Mouse (Mus musculus): ENCODE measurements around the gene Pak2. TPM values are rescaled to one million over a fixed set of nuclear protein-coding genes. Genes with fewer than 3 reads are reported as not detected.
"Not testable (repeated sequence)": the region's sequence is repeated elsewhere in the genome, so short reads cannot be mapped to it uniquely, and the experiment has no call there.

The Pak2 gene
- total RNA-seq, 2 experiments from 2014 or later, result 24.1 to 25.3 TPM

GRCm38 (mm10) chr16:32098897-32099637, 19.9 kb upstream of the Pak2 start:
- peak in 1 of 2 experiments; percentile 14 for DNase-seq (ENCODE audit: low spot score in 2 of 2)
- intact Hi-C loops (cut with DNase I), result loop anchor here (5.0 kb wide), 1 partner anchor 52 kb away; no protein-coding TSS in a partner anchor

DNA sequence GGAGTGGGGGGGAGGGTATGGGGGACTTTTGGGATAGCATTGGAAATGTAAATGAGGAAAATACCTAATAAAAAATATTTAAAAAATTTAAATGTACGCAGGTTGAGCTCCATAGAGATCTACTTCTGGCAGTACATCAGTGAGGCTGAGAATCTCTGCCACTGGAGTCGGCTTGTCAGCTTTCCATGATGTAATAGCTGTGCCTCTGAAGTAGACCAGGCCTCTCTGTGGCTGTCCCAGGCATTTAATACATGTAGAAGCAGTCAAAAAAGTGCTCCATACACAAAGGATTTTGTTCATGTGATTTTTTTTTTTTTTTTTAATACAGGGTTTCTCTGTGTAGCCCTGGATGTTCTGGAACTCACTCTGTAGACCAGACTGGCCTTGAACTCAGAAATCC, 18.6 kb upstream of the Pak2 start:
- not testable (repeated sequence) for DNase-seq (ENCODE audit: low spot score in 2 of 2)
- intact Hi-C loops (cut with DNase I), result loop anchor here (5.0 kb wide), 1 partner anchor 50 kb away; no protein-coding TSS in a partner anchor

- intact Hi-C loops (cut with DNase I), result no loop called here
- DNase-seq (ENCODE audit: low spot score in 2 of 2), result no peak
Measured at GRCm38 (mm10) chr16:32091466-32091865, 12.3 kb upstream of the Pak2 start.

GRCm38 (mm10) chr16:32087629-32088443, 8.7 kb upstream of the Pak2 start:
- intact Hi-C loops (cut with DNase I), result no loop called here
- no peak for DNase-seq (ENCODE audit: low spot score in 2 of 2)

GRCm38 (mm10) chr16:32078408-32078990, 643 bp downstream of the Pak2 start:
- intact Hi-C loops (cut with DNase I), result no loop called here
- peak; percentile 27 to 41 for DNase-seq (ENCODE audit: low spot score in 2 of 2)

- intact Hi-C loops (cut with DNase I), result no loop called here
- no peak for DNase-seq (ENCODE audit: low spot score in 2 of 2)
Measured at GRCm38 (mm10) chr16:32077648-32078407, 1.3 kb downstream of the Pak2 start.

GRCm38 (mm10) chr16:32076406-32076805, 2.7 kb downstream of the Pak2 start:
- intact Hi-C loops (cut with DNase I), result no loop called here

GRCm38 (mm10) chr16:32075762-32076161, 3.4 kb downstream of the Pak2 start:
- DNase-seq (ENCODE audit: low spot score in 2 of 2), result no peak
- intact Hi-C loops (cut with DNase I), result no loop called here

More at GRCm38 (mm10) chr16:32076406-32076805, 2.7 kb downstream of the Pak2 start:
- DNase-seq (ENCODE audit: low spot score in 2 of 2), result no peak

GRCm38 (mm10) chr16:32070070-32070469, 9.1 kb downstream of the Pak2 start:
- DNase-seq (ENCODE audit: low spot score in 2 of 2); intact Hi-C loops (cut with DNase I): not testable (repeated sequence)

- DNase-seq (ENCODE audit: low spot score in 2 of 2), result no peak
- intact Hi-C loops (cut with DNase I), result no loop called here
Measured at GRCm38 (mm10) chr16:32068389-32069300, 10.5 kb downstream of the Pak2 start.

DNA sequence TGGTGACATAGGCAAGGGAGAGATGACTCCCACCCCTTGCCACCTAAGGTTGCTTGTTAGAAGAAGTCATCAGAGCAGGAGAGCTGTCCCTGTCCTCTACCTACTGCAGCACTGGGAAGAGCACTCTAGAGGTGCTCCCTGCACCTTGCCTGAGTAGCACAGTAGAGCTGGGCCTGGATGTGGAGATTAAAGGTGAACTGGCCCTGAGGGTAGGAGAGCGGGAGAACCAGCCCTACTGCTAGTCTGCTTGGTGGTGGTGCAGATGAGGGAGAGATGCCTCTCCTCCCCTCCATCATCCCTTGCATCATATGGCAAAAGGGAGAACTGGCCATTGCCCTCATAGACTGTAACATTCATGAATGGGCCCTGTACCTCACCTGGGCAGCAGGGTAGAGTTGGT, 12.2 kb downstream of the Pak2 start:
- DNase-seq (ENCODE audit: low spot score in 2 of 2), result no peak
- intact Hi-C loops (cut with DNase I), result no loop called here

DNA sequence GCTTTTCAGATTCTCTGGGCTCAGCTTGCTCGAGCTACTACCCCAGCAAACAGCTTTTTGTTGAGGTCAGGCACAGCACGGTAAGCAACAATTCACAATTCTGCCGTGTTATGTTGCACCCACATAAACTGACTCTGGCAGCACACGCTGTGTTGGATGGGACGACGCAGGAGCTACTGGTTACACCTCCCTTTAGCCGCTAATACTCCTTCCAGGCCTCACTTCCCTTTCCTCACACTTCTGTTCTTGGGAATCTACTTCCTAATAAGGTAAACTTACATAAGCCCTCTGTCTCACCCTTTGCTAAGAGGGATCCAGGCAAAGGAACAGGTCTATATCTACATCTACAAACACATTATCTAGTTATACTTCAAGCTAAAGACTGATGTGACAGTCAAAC, 15.2 kb downstream of the Pak2 start:
- no peak for DNase-seq (ENCODE audit: low spot score in 2 of 2)
- intact Hi-C loops (cut with DNase I), result no loop called here

GRCm38 (mm10) chr16:32062226-32062625, 16.9 kb downstream of the Pak2 start:
- intact Hi-C loops (cut with DNase I), result no loop called here
- DNase-seq (ENCODE audit: low spot score in 2 of 2), result no peak

- DNase-seq (ENCODE audit: low spot score in 2 of 2), result no peak
Measured at GRCm38 (mm10) chr16:32059840-32060523, 19.2 kb downstream of the Pak2 start.

DNA sequence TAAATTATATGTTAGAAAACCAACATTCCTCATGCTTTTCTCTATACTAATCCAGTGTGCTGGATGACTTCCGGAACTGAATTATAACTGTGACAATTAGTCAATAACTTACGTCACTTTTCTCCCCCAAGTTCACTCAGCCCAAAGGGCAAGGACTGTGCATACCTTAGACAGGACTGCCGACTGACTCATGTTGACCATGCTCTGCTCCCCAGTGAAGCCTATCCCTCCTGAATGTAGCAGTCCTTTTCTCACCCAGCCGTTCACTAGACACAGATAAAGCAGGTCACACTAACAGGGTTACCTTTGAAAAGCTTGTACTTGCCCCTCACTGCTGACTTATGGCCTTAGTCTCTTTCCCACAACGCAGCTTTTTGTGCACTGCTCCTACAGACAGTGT, 20.3 kb downstream of the Pak2 start:
- intact Hi-C loops (cut with DNase I), result no loop called here
- DNase-seq (ENCODE audit: low spot score in 2 of 2), result no peak

More at GRCm38 (mm10) chr16:32059840-32060523, 19.2 kb downstream of the Pak2 start:
- intact Hi-C loops (cut with DNase I), result no loop called here

GRCm38 (mm10) chr16:32042367-32042766, 36.8 kb downstream of the Pak2 start:
- DNase-seq (ENCODE audit: low spot score in 2 of 2), result no peak
- intact Hi-C loops (cut with DNase I), result no loop called here

DNA sequence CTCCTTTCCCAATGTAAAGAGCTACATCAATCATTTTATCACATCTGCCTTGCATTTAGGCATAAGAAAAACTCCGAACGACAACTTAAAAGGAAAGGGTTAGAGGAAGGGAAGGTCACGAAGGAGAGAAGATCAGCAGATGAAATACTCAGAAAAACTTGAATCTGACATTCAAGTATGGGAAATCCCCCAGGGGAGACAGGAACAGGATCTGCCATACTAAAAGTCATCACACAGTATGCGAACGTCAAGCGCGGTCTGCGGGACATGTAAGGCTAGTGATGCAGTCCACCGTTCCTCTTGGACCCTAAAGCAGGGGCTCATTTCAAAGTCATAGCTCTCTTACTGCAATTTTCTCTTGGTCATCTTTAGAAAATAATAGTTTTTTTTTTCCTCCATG, 59.5 kb downstream of the Pak2 start:
- intact Hi-C loops (cut with DNase I), result no loop called here
- no peak for DNase-seq (ENCODE audit: low spot score in 2 of 2)

- no peak for DNase-seq (ENCODE audit: low spot score in 2 of 2)
- intact Hi-C loops (cut with DNase I), result no loop called here
Measured at GRCm38 (mm10) chr16:32010330-32010729, 68.8 kb downstream of the Pak2 start.
